Mouse (Mus musculus): Measurements from ENCODE around the gene Col17a1. TPM values are rescaled to one million over a fixed set of nuclear protein-coding genes. Genes with fewer than 3 reads are reported as not detected.
A peak's percentile ranks its signal among the peaks of the same experiment; 100 is the strongest.

Gene Col17a1
- polyA plus RNA-seq, 1 experiment from 2014 or later: 21.6 TPM

DNA sequence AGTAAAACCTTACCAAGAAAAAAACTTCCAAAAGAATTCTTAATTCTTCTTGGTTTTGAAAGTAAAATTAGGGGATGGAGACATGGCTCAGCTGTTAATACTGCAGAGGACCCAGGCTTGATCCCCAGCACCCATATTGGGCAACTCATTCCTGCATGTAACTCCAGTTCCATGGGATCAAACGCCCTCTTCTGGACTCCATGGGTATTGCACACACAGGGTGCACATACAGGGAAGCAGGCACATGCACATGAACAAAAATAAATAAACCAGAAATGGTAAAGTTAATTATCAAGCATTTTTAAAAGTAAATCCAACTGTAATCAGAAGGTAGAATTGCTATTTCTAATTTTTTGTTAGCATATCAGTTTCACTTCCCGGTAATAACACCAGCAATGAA is 24.2 kb upstream of the Col17a1 start:
- no peak overlapping the region for H3K27ac ChIP-seq (replicated peaks; ENCODE audit: low read depth, low read length)
- no peak for DNase-seq (ENCODE audit: low spot score)
- 67% methylated on average over 2 of the region's 2 CpGs for WGBS

DNA sequence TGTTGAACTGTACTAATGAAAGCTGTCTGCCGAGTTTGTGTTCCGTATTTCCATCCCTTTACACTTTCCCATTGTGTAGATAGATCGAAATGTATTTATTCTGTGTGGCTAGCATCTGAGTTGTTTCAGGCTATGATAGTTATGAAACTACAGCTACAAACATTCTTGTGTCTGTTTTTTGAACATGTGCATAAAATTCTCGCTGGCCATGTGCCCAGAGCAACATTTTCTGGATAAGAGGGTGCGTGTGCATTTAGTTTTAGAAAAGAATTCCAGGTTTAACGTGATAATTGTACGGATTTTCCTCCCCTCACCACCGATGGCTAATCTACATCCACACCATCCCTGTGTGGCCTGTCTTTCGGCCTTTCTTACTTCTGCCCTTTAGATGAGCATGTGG is 21.6 kb upstream of the Col17a1 start:
- Histone ChIP-seq H3K9ac (ENCODE audit: low read depth, low read length) (no peak overlapping the region), H3K27ac (replicated peaks; ENCODE audit: low read depth, low read length) (peak overlapping the region; percentile 56), H3K4me2 (ENCODE audit: low read depth, low read length) (no peak overlapping the region), H3K36me3 (ENCODE audit: control insufficient read depth, insufficient read depth, low read length) (no peaks in the 10 kb centered on the region), H3K27me3 (replicated peaks; ENCODE audit: control insufficient read depth, insufficient read depth, low read length) (no peaks in the 10 kb centered on the region), H3K4me3 (ENCODE audit: low read depth, low read length) (no peak overlapping the region), H3K9me3 (ENCODE audit: control insufficient read depth, low read length) (peaks cover 4% of the 10 kb centered on the region; the same call in 1 of the 2 replicates), H3K4me1 (ENCODE audit: control insufficient read depth, insufficient read depth, low read length) (no peaks in the 10 kb centered on the region)
- peak; percentile 66 for DNase-seq (ENCODE audit: low spot score)
- WGBS: 46% methylated on average over 9 of the region's 9 CpGs
- ATAC-seq (ENCODE audit: low read depth): no peak

More for the DNA sequence above, 24.2 kb upstream of the Col17a1 start:
- H3K36me3 ChIP-seq (ENCODE audit: control insufficient read depth, insufficient read depth, low read length): no peaks in the 10 kb centered on the region
- ATAC-seq (ENCODE audit: low read depth): no peak
- no peak overlapping the region for H3K4me3 ChIP-seq (ENCODE audit: low read depth, low read length)
- H3K9ac ChIP-seq (ENCODE audit: low read depth, low read length): no peak overlapping the region
- H3K4me1 ChIP-seq (ENCODE audit: control insufficient read depth, insufficient read depth, low read length): no peaks in the 10 kb centered on the region
- H3K9me3 ChIP-seq (ENCODE audit: control insufficient read depth, low read length): peaks cover 4% of the 10 kb centered on the region; the same call in 1 of the 2 replicates
- H3K4me2 ChIP-seq (ENCODE audit: low read depth, low read length): no peak overlapping the region
- H3K27me3 ChIP-seq (replicated peaks; ENCODE audit: control insufficient read depth, insufficient read depth, low read length): no peaks in the 10 kb centered on the region

DNA sequence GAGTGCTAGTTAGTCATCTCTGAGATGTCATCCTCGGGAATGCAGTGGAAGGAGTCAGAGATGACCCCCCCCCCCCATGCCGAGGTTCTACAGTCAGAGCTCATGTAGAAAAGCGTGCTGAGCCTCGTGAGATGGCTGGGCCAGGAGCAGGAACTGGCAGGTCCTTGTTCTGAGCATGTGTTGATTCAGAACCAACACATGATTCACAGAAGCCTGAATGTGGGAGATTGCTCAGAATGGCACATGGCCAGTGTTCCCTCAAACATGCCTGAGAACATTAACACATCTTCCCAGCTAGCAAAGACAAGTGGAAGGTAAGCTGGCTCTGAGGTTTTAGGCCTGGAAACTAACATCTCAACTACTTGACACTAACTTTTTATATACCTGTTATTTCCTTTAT is 18.5 kb upstream of the Col17a1 start:
- H3K27me3 ChIP-seq (replicated peaks; ENCODE audit: control insufficient read depth, insufficient read depth, low read length): no peaks in the 10 kb centered on the region
- 72% methylated on average over 4 of the region's 4 CpGs for WGBS
- H3K4me1 ChIP-seq (ENCODE audit: control insufficient read depth, insufficient read depth, low read length): no peaks in the 10 kb centered on the region
- H3K4me3 ChIP-seq (ENCODE audit: low read depth, low read length): no peak overlapping the region
- no peak for ATAC-seq (ENCODE audit: low read depth)
- H3K4me2 ChIP-seq (ENCODE audit: low read depth, low read length): no peak overlapping the region
- H3K9ac ChIP-seq (ENCODE audit: low read depth, low read length): no peak overlapping the region
- DNase-seq (ENCODE audit: low spot score): no peak
- no peak overlapping the region for H3K27ac ChIP-seq (replicated peaks; ENCODE audit: low read depth, low read length)
- no peaks in the 10 kb centered on the region for H3K9me3 ChIP-seq (ENCODE audit: control insufficient read depth, low read length)
- no peaks in the 10 kb centered on the region for H3K36me3 ChIP-seq (ENCODE audit: control insufficient read depth, insufficient read depth, low read length)

DNA sequence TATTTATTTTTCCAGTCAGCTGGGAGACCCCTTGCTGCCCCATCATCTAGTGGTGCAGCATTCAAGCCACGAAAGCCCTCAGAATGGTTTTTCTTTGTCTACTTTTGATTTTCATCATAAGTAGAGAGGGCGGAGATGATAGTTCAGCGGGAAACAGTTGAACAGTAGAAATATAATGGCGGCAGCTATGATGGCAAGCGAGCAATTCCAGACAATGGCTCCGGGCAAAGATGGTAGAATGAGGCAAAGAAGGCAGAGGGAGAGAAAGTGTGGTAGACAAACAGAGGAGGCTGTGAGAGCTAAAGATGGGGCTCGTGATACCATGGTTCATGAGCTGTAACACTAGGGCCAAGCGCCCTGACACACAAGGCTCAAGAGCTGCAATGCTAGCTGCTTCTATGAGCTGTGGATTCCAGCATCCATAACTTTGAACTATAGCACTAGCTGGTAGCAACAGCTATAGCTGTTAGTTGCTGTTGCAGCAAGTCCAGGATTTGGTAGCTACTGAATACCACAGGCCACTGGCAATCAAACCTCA is 13.9 kb upstream of the Col17a1 start:
- no peaks in the 10 kb centered on the region for H3K9me3 ChIP-seq (ENCODE audit: control insufficient read depth, low read length)
- no peak for ATAC-seq (ENCODE audit: low read depth)
- no peaks in the 10 kb centered on the region for H3K36me3 ChIP-seq (ENCODE audit: control insufficient read depth, insufficient read depth, low read length)
- 92% methylated on average over 8 of the region's 8 CpGs for WGBS
- no peak overlapping the region for H3K4me3 ChIP-seq (ENCODE audit: low read depth, low read length)
- no peaks in the 10 kb centered on the region for H3K27me3 ChIP-seq (replicated peaks; ENCODE audit: control insufficient read depth, insufficient read depth, low read length)
- no peak overlapping the region for H3K4me2 ChIP-seq (ENCODE audit: low read depth, low read length)
- H3K9ac ChIP-seq (ENCODE audit: low read depth, low read length): no peak overlapping the region
- no peak for DNase-seq (ENCODE audit: low spot score)
- H3K27ac ChIP-seq (replicated peaks; ENCODE audit: low read depth, low read length): no peak overlapping the region
- no peaks in the 10 kb centered on the region for H3K4me1 ChIP-seq (ENCODE audit: control insufficient read depth, insufficient read depth, low read length)

DNA sequence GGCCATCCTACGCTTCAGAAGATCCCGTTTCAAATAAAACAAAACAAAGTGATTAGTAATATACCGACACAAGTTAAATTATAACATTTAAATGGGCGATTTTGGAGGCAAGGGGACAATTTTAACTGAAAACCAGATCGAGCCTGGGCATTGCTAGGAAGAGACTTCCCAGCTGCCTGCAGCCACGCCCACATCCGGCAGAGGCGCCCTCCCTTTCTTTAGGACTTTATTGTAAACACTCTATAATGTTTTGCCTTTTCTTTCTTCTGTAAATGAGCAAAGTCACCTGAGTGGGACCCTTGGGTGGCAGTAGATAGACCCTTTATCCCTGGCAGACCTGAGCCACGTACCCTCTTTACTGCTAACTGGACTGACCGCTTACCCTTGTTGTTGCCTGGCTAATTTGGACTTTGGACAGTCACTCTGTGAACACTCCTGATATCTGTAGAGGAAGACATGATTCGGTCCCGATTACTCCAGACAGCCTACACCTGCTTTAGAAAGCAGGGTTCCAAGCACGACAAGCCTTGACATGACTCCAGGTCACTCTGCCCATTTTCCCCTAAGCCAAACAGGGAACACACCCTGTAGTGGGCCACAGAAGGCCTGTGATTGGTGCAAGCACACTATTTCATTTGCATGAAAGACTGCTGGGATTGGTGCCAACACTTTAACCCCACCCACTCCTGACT is 13.3 kb upstream of the Col17a1 start:
- Histone ChIP-seq H3K4me1 (ENCODE audit: control insufficient read depth, insufficient read depth, low read length) (no peaks in the 10 kb centered on the region), H3K27me3 (replicated peaks; ENCODE audit: control insufficient read depth, insufficient read depth, low read length) (no peaks in the 10 kb centered on the region), H3K36me3 (ENCODE audit: control insufficient read depth, insufficient read depth, low read length) (no peaks in the 10 kb centered on the region), H3K4me2 (ENCODE audit: low read depth, low read length) (no peak overlapping the region), H3K9ac (ENCODE audit: low read depth, low read length) (no peak overlapping the region), H3K4me3 (ENCODE audit: low read depth, low read length) (no peak overlapping the region), H3K9me3 (ENCODE audit: control insufficient read depth, low read length) (no peaks in the 10 kb centered on the region), H3K27ac (replicated peaks; ENCODE audit: low read depth, low read length) (no peak overlapping the region)
- DNase-seq (ENCODE audit: low spot score) (no peak), ATAC-seq (ENCODE audit: low read depth) (no peak)
- 71% methylated on average over 13 of the region's 13 CpGs for WGBS

DNA sequence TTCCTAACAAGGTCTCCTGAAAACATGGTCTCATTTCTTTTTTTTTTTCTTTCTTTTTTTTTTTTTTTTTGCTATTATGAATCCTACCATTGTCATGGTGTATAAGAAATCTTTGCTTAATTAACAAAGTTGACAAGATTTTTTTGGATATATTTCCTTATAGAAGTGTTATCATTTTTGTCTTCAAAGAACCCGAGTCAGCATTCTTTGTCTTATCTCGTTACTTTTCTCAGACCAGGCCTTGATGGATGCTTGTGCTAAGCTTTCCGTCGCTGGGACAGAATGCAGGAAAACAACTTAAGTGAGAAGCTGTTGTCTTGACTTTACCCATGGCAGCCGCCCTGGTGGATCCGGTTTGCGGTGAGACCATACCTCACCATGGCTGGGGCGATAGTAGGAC is 8.6 kb upstream of the Col17a1 start:
- Histone ChIP-seq H3K27me3 (replicated peaks; ENCODE audit: control insufficient read depth, insufficient read depth, low read length) (no peaks in the 10 kb centered on the region), H3K9ac (ENCODE audit: low read depth, low read length) (no peak overlapping the region), H3K4me1 (ENCODE audit: control insufficient read depth, insufficient read depth, low read length) (0 out of 2 replicates have a peak, but pooled peaks cover 3% of the 10 kb centered on the region), H3K36me3 (ENCODE audit: control insufficient read depth, insufficient read depth, low read length) (no peaks in the 10 kb centered on the region), H3K4me2 (ENCODE audit: low read depth, low read length) (no peak overlapping the region), H3K27ac (replicated peaks; ENCODE audit: low read depth, low read length) (no peak overlapping the region), H3K4me3 (ENCODE audit: low read depth, low read length) (no peak overlapping the region), H3K9me3 (ENCODE audit: control insufficient read depth, low read length) (no peaks in the 10 kb centered on the region)
- 86% methylated on average over 8 of the region's 8 CpGs for WGBS
- ATAC-seq (ENCODE audit: low read depth) (no peak), DNase-seq (ENCODE audit: low spot score) (no peak)

DNA sequence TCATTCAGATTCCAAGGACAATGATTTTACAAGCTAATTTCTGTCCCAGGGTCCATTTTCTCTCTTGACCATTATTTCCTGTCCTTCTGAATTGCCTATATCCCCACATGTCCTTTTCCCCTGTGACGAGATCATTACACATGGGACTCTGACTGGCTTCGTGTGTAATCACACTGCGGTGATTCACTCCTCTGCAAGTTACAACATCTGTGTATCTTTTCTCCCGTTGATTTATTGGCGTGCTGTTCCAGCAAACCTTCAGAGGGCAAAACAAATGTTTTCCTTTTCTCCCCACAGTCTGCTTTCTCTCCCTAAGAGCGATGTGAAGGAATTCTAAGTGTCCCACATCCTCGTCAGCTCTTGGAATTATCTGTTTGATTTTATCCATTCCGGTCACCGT is 7.8 kb upstream of the Col17a1 start:
- Histone ChIP-seq H3K36me3 (ENCODE audit: control insufficient read depth, insufficient read depth, low read length) (no peaks in the 10 kb centered on the region), H3K27ac (replicated peaks; ENCODE audit: low read depth, low read length) (no peak overlapping the region), H3K9me3 (ENCODE audit: control insufficient read depth, low read length) (no peaks in the 10 kb centered on the region), H3K4me2 (ENCODE audit: low read depth, low read length) (no peak overlapping the region), H3K4me3 (ENCODE audit: low read depth, low read length) (no peak overlapping the region), H3K27me3 (replicated peaks; ENCODE audit: control insufficient read depth, insufficient read depth, low read length) (no peaks in the 10 kb centered on the region), H3K4me1 (ENCODE audit: control insufficient read depth, insufficient read depth, low read length) (0 out of 2 replicates have a peak, but pooled peaks cover 3% of the 10 kb centered on the region), H3K9ac (ENCODE audit: low read depth, low read length) (no peak overlapping the region)
- no peak for ATAC-seq (ENCODE audit: low read depth)
- DNase-seq (ENCODE audit: low spot score): no peak
- WGBS: 56% methylated on average over 9 of the region's 9 CpGs

DNA sequence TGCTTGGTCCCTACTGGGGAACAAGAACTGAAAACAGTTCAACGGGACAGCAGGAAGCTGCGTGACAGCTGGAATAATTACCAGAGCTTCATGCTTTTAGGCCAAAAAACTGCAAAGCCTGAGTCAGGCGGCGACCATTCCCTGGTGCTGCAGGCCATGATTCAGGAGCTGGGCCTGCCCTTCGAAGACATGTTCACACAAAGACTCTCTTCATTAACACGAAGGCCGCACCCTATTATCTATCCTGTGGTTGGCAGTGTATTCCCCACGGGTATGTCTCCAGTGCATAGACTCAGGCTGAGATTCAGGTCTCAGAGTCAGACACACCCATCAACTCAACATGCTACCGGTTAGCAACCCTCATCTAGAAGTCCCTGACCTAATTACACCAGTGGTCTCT is 6.4 kb upstream of the Col17a1 start:
- H3K36me3 ChIP-seq (ENCODE audit: control insufficient read depth, insufficient read depth, low read length): no peaks in the 10 kb centered on the region
- no peak overlapping the region for H3K4me2 ChIP-seq (ENCODE audit: low read depth, low read length)
- no peak for ATAC-seq (ENCODE audit: low read depth)
- H3K27me3 ChIP-seq (replicated peaks; ENCODE audit: control insufficient read depth, insufficient read depth, low read length): no peaks in the 10 kb centered on the region
- H3K9me3 ChIP-seq (ENCODE audit: control insufficient read depth, low read length): no peaks in the 10 kb centered on the region
- 0 out of 2 replicates have a peak, but pooled peaks cover 3% of the 10 kb centered on the region for H3K4me1 ChIP-seq (ENCODE audit: control insufficient read depth, insufficient read depth, low read length)
- H3K9ac ChIP-seq (ENCODE audit: low read depth, low read length): no peak overlapping the region
- no peak overlapping the region for H3K27ac ChIP-seq (replicated peaks; ENCODE audit: low read depth, low read length)
- peak; percentile 22 for DNase-seq (ENCODE audit: low spot score)
- H3K4me3 ChIP-seq (ENCODE audit: low read depth, low read length): no peak overlapping the region
- WGBS: 44% methylated on average over 9 of the region's 9 CpGs

DNA sequence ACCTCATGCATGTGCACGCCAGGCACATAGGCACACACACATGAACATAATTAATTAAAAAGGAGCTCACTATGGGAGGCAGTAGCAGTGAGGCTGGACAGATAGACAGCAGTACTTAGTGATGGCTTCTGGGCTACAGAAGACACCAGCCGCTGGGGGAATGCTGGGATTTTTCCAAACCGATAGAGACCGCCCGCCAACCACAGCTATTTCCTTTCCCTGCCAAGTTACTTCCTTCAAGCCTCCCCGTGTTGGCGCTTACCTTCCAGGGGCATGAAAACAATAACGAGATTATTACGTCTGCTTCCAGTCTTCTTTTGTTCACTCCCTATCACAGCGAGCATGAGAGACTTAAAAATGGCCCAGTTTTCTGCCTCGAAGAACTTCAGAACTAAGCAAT is 5.2 kb upstream of the Col17a1 start:
- no peak for DNase-seq (ENCODE audit: low spot score)
- no peaks in the 10 kb centered on the region for H3K27me3 ChIP-seq (replicated peaks; ENCODE audit: control insufficient read depth, insufficient read depth, low read length)
- H3K9me3 ChIP-seq (ENCODE audit: control insufficient read depth, low read length): no peaks in the 10 kb centered on the region
- H3K4me2 ChIP-seq (ENCODE audit: low read depth, low read length): no peak overlapping the region
- no peaks in the 10 kb centered on the region for H3K36me3 ChIP-seq (ENCODE audit: control insufficient read depth, insufficient read depth, low read length)
- WGBS: 81% methylated on average over 11 of the region's 11 CpGs
- H3K4me3 ChIP-seq (ENCODE audit: low read depth, low read length): no peak overlapping the region
- no peak overlapping the region for H3K9ac ChIP-seq (ENCODE audit: low read depth, low read length)
- ATAC-seq (ENCODE audit: low read depth): no peak
- H3K4me1 ChIP-seq (ENCODE audit: control insufficient read depth, insufficient read depth, low read length): 0 out of 2 replicates have a peak, but pooled peaks cover 3% of the 10 kb centered on the region
- H3K27ac ChIP-seq (replicated peaks; ENCODE audit: low read depth, low read length): no peak overlapping the region

Data from embryonic facial prominence, embryonic 14.5 days (tissue).